Mouse (Mus musculus) cerebellum, adult 9-11 months (tissue): ENCODE results near the gene Fgd5.
"Not testable (repeated sequence)": the region's sequence is repeated elsewhere in the genome, so short reads cannot be mapped to it uniquely, and the experiment has no call there.

ENCODE experiments used
- DNase-seq: peaks from one replicate; pipeline ENCODE4 v3.0.0; 2022

The Fgd5 gene

GRCm38 (mm10) chr6:92071121-92071839 is 92.6 kb downstream of the Fgd5 start:
- no peak for DNase-seq

GRCm38 (mm10) chr6:92080730-92081129 is 102.1 kb downstream of the Fgd5 start:
- DNase-seq: no peak

GRCm38 (mm10) chr6:92082756-92083155 is 104.1 kb downstream of the Fgd5 start:
- no peak for DNase-seq

GRCm38 (mm10) chr6:92084932-92085331 is 106.3 kb downstream of the Fgd5 start:
- no peak for DNase-seq

- DNase-seq: not testable (repeated sequence)
Observed at GRCm38 (mm10) chr6:92089141-92089540, 110.5 kb downstream of the Fgd5 start.

GRCm38 (mm10) chr6:92089982-92090381 is 111.3 kb downstream of the Fgd5 start:
- no peak for DNase-seq

- DNase-seq: no peak
Observed at GRCm38 (mm10) chr6:92090497-92090896, 111.8 kb downstream of the Fgd5 start.

- DNase-seq: peak; percentile 93
Observed at GRCm38 (mm10) chr6:92091130-92091591, 112.5 kb downstream of the Fgd5 start, which contains the start of gene Nr2c2. Nr2c2 (plus strand) TSS chr6:92091390.

GRCm38 (mm10) chr6:92091767-92092489 is 113.2 kb downstream of the Fgd5 start:
- DNase-seq: peak; percentile 99

- DNase-seq: no peak
Observed at GRCm38 (mm10) chr6:92092737-92093136, 114.1 kb downstream of the Fgd5 start.

- DNase-seq: no peak
Observed at GRCm38 (mm10) chr6:92093869-92094268, 115.2 kb downstream of the Fgd5 start.

GRCm38 (mm10) chr6:92100679-92101360 is 122.1 kb downstream of the Fgd5 start:
- no peak for DNase-seq

GRCm38 (mm10) chr6:92124547-92124946 is 145.9 kb downstream of the Fgd5 start:
- no peak for DNase-seq
